Mouse (Mus musculus) brown adipose tissue, adult 24 weeks (tissue): ENCODE results near the gene Fam131c. TPM values are rescaled to one million over a fixed set of nuclear protein-coding genes. Genes with fewer than 3 reads are reported as not detected.

ENCODE experiments used
- H3K27ac ChIP-seq: fragments of 200-500 bp; replicated peaks from 2 replicates; pipeline ENCODE4 v1.5.1; 2012; ENCODE audit warnings: low read depth, mild to moderate bottlenecking, low read length
- H3K4me1 ChIP-seq: fragments of 200-500 bp; 2 replicates; pipeline ENCODE4 v1.6.1; 2012; ENCODE audit warnings: low read length, mixed read lengths; ENCODE audit not compliant: control insufficient read depth, insufficient read depth, insufficient read length
- H3K4me3 ChIP-seq: fragments of 200-500 bp; 2 replicates; pipeline ENCODE4 v1.5.1; 2012; ENCODE audit warnings: low read depth, mild to moderate bottlenecking, low read length, moderate library complexity; ENCODE audit not compliant: insufficient read depth
- polyA plus RNA-seq: library from polyadenylated mRNA; stranded (reverse); fragments of >200 nt; gene quantifications from 2 replicates; pipeline ENCODE4 v1.2.4, GENCODE M21; 2012; ENCODE audit not compliant: missing spikeins, insufficient read depth, insufficient read length

Gene Fam131c
- polyA plus RNA-seq, 1 experiment, result not detected

- H3K4me1 ChIP-seq, result no peaks in the 10 kb centered on the region; the same call in 1 of the 2 replicates
- no peak overlapping the region for H3K4me3 ChIP-seq
- no peak overlapping the region for H3K27ac ChIP-seq
These were observed 61.8 kb downstream of the Fam131c start for GRCm38 (mm10) chr4:141429847-141430246.

- H3K27ac ChIP-seq, result no peak overlapping the region
- no peaks in the 10 kb centered on the region for H3K4me1 ChIP-seq
- H3K4me3 ChIP-seq, result no peak overlapping the region
These were observed 63.0 kb downstream of the Fam131c start for GRCm38 (mm10) chr4:141430997-141431396.

GRCm38 (mm10) chr4:141432666-141433065, 64.6 kb downstream of the Fam131c start:
- no peak overlapping the region for H3K4me3 ChIP-seq
- H3K27ac ChIP-seq, result no peak overlapping the region
- no peaks in the 10 kb centered on the region for H3K4me1 ChIP-seq

- Histone ChIP-seq H3K4me1 (no peaks in the 10 kb centered on the region), H3K27ac (no peak overlapping the region)
These were observed 65.2 kb downstream of the Fam131c start for GRCm38 (mm10) chr4:141433191-141433590.

More at GRCm38 (mm10) chr4:141433191-141433590, 65.2 kb downstream of the Fam131c start:
- no peak overlapping the region for H3K4me3 ChIP-seq

Other genes with a start within 250 kb of the Fam131c start
- 52.2 and 85.4 TPM in 2 replicates for gene Szrd1, start 228.4 kb upstream of the Fam131c start, polyA plus RNA-seq
- gene Fbxo42, start 220.3 kb upstream of the Fam131c start, polyA plus RNA-seq, result 4.4 and 5.3 TPM in 2 replicates
- gene Rsg1, start 154.3 kb upstream of the Fam131c start, polyA plus RNA-seq, result not detected in 2 replicates
- gene Arhgef19, start 128.7 kb upstream of the Fam131c start, polyA plus RNA-seq, result 3.2 and 3.6 TPM in 2 replicates
- 1.6 and 1.7 TPM in 2 replicates for gene Epha2, start 67.0 kb upstream of the Fam131c start, polyA plus RNA-seq
- not detected in 2 replicates for gene Clcnka, start 30.5 kb downstream of the Fam131c start, polyA plus RNA-seq
- gene Clcnkb, start 47.8 kb downstream of the Fam131c start, polyA plus RNA-seq, result not detected in 2 replicates
- 3.5 and 3.8 TPM in 2 replicates for gene Hspb7, start 52.6 kb downstream of the Fam131c start, polyA plus RNA-seq
- not detected in 2 replicates for gene Srarp, start 67.9 kb downstream of the Fam131c start, polyA plus RNA-seq
- 5.1 and 7.9 TPM in 2 replicates for gene Zbtb17, start 76.4 kb downstream of the Fam131c start, polyA plus RNA-seq
- 9.5 and 15.2 TPM in 2 replicates for gene Spen, start 170.4 kb downstream of the Fam131c start, polyA plus RNA-seq
- gene Fblim1, start 237.9 kb downstream of the Fam131c start, polyA plus RNA-seq, result 2.1 and 3.6 TPM in 2 replicates